Mouse (Mus musculus): ENCODE data around the gene Notch2.
A peak's percentile ranks its signal among the peaks of the same experiment; 100 is the strongest.
"Not testable (repeated sequence)": the region's sequence is repeated elsewhere in the genome, so short reads cannot be mapped to it uniquely, and the experiment has no call there.

The Notch2 gene

DNA sequence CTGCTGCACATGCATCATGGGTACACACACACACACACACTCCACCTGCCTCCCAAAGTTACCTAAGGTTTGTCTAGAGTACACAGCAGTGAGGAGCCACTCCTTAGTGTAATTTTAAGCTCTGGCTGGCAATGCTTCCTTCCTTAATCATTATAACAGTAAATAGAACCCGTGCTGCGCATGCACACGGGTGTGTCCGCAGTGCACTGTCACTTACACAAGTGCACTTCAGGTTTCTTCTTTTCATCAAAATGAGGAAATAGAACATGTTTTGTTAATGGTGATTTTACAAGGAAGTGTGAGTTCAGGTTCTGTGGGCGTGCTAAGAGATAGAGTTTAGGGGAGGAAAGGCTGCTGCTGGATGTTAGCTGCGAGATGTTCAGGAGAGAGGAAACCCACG is 17.8 kb downstream of the Notch2 start:
- no peak for DNase-seq (ENCODE audit: low spot score)

DNA sequence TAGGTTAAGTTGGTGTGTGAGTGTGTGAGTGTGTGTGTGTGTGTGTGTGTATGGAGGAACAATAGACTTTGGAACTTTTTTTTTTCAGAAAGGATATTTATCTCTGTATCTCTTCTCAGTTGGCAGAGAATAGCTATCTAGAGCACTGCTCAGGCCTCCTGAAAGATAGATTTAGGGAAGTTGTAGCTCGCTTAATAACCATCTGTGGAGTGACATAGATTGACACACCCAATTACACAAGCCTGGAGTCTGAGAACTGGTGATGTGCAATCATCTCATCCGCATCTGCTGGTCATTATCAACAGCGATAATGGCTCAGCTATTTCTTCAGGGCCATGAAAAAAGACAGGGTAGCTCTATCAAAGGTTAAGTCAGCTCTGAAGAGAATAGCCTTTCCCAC is 18.9 kb downstream of the Notch2 start:
- DNase-seq (ENCODE audit: low spot score): no peak

GRCm38 (mm10) chr3:98032944-98033343 is 19.6 kb downstream of the Notch2 start:
- no peak for DNase-seq (ENCODE audit: low spot score)

- no peak for DNase-seq (ENCODE audit: low spot score)
Observed at GRCm38 (mm10) chr3:98034622-98035593, 21.6 kb downstream of the Notch2 start.

GRCm38 (mm10) chr3:98036161-98036560 is 22.8 kb downstream of the Notch2 start:
- DNase-seq (ENCODE audit: low spot score): no peak

- DNase-seq (ENCODE audit: low spot score): no peak
Observed at GRCm38 (mm10) chr3:98037151-98037550, 23.8 kb downstream of the Notch2 start.

DNA sequence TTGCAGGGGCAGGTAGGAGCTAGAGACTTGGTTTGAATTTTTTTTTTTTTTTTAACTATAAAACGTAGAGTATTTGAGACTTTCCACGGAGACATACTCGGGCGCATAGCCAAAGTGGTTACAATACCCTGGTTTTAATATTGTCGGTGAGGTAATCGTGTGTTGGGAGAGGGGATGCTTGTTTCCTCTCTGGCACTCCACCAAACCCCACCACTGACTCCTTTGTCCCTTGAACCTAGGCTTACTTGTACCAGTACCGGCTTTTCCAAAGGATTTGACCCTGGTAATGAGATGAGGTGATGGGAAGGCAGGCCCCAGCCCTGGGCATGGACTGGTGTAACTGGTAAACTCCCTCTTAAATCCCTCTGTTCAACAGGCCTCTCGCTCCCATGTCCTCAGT is 25.3 kb downstream of the Notch2 start:
- DNase-seq (ENCODE audit: low spot score): no peak

GRCm38 (mm10) chr3:98039223-98039622 is 25.9 kb downstream of the Notch2 start:
- peak; percentile 59 for DNase-seq (ENCODE audit: low spot score)

GRCm38 (mm10) chr3:98039666-98040456 is 26.5 kb downstream of the Notch2 start:
- no peak for DNase-seq (ENCODE audit: low spot score)

DNA sequence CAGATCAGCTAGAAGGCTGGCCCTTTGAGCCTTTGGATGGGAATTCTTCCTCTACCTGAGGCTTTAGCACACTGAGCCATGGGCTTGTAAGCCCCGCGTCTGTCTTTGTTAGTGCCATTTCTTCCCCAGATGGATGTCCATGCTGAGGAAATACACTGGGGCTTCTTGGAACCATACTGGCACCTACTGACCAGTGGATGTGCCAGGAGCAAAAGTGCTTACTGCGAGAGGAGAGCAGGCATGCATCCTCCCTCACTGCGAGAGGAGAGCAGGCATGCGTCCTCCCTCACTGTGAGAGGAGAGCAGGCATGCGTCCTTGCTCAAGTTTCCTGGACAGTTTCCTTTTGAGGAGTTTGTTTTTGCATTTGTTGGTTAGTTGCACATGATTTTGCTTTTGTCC is 27.5 kb downstream of the Notch2 start:
- DNase-seq (ENCODE audit: low spot score): no peak

DNA sequence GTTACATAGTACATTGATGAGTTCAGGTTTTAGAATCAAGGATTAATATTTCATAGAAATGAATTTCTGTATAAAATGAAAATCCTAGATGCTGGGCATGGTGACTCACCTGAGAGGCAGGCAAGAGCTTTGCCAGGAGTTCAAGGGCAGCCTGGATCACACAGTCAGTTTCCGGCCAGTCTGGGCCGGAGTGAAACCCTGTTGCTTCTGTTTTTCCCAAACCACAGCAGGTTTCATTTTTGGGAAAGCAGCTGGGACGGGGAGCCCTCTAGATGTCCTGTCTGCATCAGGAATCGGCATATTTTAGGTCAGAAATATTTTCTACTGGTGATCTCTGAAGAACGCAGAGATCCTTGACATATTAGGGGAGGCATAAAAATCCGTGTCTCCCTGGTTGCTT is 29.0 kb downstream of the Notch2 start:
- no peak for DNase-seq (ENCODE audit: low spot score)

DNA sequence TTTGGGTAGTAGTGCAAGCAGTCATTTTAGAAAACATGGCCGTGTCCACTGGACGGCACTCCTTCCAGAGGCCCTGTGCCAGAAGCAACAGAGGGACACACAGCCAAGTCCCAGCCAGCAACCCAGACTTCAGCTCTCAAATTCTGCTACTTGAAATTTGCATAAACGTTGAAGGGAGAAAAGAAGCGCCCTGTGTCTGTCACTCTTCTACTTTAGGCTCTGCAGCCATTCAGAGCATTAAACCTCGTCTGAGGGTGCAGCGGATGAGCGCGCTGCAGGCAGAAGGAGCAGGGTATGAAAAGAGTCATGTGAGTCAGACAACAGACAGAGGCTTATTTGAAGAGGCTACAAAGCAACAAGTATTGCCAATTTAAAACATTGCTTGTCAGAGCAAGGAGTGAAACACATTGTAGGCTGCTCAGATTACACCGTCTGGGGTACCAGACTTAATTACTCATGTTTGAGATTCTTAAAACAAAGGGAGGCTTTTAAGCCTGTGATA is 29.7 kb downstream of the Notch2 start:
- peak; percentile 65 for DNase-seq (ENCODE audit: low spot score)

GRCm38 (mm10) chr3:98043669-98044068 is 30.3 kb downstream of the Notch2 start:
- DNase-seq (ENCODE audit: low spot score): no peak

GRCm38 (mm10) chr3:98044768-98045368 is 31.5 kb downstream of the Notch2 start:
- no peak for DNase-seq (ENCODE audit: low spot score)

GRCm38 (mm10) chr3:98045465-98046148 is 32.3 kb downstream of the Notch2 start:
- no peak for DNase-seq (ENCODE audit: low spot score)

DNA sequence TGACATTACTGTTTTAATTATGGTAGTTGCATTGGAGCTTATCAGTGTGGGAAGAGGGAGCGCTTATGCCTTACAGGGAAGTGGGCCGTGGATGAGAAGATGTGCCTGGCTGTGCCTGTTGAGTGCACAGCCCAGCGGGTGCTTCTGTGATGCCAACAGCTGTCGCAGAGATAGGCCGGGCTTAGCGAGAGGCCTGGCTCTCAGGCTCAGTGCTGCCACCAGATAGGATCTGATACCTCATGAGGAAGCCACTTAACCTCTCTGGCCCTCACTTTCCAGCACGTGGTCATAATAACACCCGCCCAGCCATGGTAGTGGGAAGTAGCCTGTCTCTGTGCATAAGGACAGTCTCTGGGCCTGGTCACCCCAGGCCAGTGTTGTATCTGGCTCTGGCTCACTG is 33.0 kb downstream of the Notch2 start:
- DNase-seq (ENCODE audit: low spot score): no peak

DNA sequence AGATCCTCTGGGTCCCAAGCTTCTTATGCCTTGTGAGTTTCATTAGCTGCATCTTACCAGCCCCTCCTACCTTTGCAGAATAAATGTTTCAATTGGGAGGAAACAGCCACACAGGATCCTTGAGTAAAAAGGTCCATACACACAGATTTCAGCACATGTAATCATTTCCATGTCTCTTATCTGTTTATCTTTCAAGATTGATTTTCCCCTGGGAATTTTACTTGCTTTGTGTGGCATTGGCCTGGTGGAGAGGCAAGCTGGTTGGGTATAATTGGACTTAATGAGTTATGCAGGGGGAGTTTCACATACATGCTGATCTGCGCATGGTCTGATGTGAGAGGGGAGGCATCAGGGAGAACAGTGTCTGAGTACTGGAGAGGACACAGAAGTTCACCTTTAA is 36.3 kb downstream of the Notch2 start:
- DNase-seq (ENCODE audit: low spot score): no peak

DNA sequence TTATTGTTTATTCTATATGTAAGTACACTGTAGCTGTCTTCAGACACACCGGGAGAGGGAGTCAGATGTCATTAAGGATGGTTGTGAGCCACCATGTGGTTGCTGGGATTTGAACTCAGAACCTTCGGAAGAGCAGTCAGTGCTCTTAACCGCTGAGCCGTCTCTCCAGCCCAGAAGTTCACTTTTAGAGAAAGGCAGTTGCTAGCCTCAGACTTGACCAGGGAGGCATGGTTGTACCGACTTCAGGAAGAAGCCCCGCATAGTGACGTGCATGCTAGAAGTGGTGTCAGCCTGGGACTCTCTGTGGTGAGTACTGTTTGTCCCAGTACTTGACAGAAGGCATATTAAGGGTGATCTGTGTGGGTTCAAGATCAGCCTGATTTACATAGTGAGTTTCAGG is 36.8 kb downstream of the Notch2 start:
- DNase-seq (ENCODE audit: low spot score): not testable (repeated sequence)

- no peak for DNase-seq (ENCODE audit: low spot score)
Observed at GRCm38 (mm10) chr3:98050492-98051406, 37.4 kb downstream of the Notch2 start.

- DNase-seq (ENCODE audit: low spot score): no peak
Observed at GRCm38 (mm10) chr3:98051407-98051968, 38.2 kb downstream of the Notch2 start.
